Mouse (Mus musculus) testis, adult 2 months (tissue): ENCODE results near the gene Pan2.

Source experiments
- CTCF ChIP-seq: fragments of 200-500 bp; IDR thresholded peaks from 2 replicates; pipeline ENCODE4 v1.5.1; 2012; ENCODE audit warnings: low read depth, mild to moderate bottlenecking, inconsistent platforms, low read length, moderate library complexity; ENCODE audit not compliant: control insufficient read depth, insufficient read depth, insufficient replicate concordance
- POLR2A ChIP-seq: fragments of 200-500 bp; IDR thresholded peaks from 2 replicates; pipeline ENCODE4 v1.6.1; 2012; ENCODE audit warnings: low read depth, mild to moderate bottlenecking, inconsistent platforms, low read length, moderate library complexity; ENCODE audit not compliant: control insufficient read depth

GRCm38 (mm10) chr10:128263393-128264310, 39.5 kb upstream of the Pan2 start:
- no peak for TF ChIP-seq CTCF
- TF ChIP-seq POLR2A = no peak
